Mouse (Mus musculus): ENCODE results near the gene Map3k6.

The Map3k6 gene

DNA sequence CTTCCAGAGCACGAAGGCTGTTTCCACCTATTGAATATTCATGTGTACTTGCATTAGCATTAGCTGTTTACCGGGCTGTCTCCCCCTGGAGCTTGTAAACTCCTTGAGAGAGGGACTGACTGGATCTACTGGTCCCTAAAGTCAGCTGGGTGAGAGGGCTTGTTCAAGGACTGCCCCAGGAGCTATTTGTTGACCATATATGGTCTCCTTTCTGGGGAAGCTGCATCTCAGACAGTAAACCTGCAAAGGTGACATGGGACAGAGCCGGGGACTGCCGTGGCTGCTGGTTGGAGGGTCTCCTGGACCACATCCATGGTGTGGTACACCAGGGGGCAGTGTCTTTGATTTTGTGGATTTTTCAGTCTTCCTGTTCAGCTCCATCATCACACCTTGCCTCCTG, 42.0 kb downstream of the Map3k6 start:
- DNase-seq (ENCODE audit: low spot score in 2 of 2) = no peak

DNA sequence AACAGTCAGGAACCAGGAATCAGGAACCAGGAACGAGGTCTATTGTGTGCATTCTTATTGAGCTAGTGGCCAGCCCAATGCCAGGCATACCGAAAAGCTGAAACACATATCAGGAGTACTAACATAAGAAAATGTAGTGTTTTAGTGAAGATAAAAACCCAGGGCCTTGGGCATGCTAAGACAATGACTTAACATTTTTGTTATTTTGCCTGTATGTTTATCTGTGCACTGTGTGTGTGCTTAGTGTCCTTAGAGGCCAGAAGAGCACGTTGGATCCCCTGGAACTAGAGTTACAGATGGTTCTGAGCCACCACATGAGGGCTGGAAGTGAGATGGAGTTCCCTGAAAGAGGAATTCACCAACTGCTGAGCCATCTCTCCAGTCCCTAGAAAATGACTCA, 44.7 kb downstream of the Map3k6 start:
- no peak for DNase-seq (ENCODE audit: low spot score in 2 of 2)

DNA sequence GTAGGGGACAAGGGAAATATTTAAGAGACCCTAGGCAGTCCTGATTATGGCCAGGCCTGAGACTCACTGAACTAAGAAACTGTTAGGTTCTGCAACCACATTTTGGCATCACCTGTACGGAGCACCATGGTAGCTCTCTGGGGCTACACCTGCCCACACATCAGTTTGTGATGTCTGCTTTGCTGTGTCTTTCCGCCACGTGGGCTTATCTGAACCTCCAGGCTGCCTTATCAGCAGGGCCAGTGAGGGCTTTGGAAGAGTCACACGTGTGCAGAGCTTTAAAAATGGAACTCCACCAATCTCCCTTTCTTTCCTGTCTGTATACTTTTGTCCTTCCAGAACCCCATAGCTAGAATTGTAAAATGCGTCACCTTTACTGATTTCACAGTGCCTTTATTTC, 45.3 kb downstream of the Map3k6 start:
- DNase-seq (ENCODE audit: low spot score in 2 of 2) = no peak

DNA sequence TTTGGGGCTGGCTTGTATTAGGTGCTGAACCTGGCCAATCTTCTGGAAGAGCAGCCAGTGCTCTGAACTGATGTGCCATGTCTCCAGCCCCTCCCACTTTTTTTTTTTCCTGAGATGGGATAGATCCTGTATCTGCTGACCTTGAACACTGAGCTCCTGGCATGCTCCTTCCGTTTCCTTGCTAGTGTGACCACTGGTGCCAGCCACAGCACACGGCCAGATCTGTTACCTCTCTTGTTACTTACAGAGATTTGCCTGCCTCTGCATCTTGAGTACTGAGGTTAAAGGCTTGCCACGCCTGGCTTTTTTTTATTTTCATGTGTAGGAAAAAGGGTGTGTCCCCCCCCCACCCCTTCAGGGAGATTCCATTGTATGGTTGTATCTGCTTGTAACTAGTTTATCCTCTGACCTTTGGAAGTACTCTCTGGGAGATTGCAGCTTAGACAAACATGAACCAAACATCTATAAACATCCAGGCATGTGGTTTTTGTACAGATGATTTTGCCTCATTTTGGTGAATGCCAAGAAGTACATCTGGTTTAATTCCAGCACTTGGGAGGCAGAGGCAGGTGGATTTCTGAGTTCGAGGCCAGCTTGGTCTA, 46.0 kb downstream of the Map3k6 start:
- no peak for DNase-seq (ENCODE audit: low spot score in 2 of 2)

DNA sequence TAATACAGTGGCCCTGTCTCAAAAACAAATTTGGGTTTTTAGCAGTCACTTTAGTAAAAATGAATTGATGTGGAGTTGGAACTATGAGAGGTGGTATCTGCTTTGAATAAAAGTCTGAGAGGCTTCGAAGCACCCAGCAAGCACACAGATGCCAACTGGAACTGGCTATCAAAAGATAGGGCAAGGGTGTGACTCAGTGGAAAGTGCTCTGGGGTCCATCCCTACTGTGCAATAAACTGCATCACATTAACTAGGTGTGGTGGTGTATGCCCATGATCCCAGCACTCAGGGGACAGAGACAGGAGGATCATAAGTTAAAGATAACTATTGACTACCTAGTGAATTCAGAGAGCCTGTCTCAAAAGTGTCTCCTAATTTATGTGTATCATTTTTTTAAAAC, 50.6 kb downstream of the Map3k6 start:
- DNase-seq (ENCODE audit: low spot score in 2 of 2) = no peak

DNA sequence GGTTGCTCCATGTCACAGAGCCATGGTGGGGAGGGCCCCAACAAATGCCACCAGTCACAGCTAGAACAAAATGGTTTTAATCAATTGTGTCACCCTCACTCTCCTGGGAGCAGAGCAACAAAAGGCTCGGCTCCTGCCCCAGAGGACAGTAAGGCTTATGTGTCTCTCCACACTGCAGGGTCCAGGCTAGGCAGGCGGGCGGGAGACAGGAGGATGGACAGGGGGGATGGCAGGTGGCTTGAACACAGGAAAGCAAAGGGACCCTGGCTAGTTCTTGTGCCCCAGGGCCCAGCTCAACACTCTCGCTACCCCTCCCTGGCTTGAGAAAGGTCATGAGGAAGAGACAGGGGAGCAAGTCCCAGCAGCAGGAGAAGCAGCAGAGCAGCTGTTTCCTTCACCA, 51.8 kb downstream of the Map3k6 start:
- no peak for DNase-seq (ENCODE audit: low spot score in 2 of 2)

DNA sequence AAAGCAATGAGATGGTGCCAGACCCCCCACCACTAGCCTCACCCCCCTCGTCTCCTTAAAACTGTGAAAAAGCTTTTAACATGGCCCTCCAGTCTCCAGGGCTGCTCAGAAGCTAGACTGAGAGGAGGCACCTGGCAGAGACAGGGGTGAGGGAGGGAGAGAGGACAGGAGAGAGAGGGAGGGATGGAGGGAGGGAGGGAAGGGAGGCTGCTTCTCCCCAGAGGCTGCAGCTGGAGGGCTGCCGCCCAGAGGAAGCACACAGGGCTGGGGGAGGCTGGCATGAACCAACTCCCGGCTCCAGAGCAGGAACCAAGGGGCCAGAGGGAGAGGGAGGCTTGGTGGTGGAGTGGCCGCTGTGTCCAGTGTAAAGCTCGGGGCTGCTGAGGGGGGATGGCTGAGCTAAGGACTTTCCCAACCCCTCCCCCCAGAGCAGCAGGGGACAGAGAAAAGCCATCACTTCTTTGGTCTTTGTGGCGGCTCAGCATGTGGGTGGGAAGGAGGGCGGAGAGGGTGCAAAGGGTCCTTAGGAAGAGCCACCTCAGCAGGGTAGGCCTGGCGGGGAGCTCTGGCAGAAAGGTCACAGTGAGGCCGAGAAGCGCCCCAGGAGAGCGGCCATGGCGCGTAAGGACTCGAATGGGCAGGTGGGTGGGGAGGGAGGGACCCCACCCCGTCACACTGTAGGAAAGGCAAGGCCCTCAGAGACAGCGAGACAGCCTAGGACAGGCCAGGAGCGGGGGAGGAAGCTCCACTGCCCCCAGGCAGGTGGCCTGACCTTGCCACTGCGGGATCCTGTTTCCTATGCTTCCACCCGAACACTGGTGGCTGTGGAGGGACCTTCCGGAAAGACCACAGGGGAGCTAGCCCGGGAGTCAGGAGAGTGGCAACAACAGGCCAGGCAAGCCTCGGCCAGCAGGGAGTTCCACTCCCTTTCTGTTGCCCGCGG, 52.6 kb downstream of the Map3k6 start:
- DNase-seq (ENCODE audit: low spot score in 2 of 2) = no peak

DNA sequence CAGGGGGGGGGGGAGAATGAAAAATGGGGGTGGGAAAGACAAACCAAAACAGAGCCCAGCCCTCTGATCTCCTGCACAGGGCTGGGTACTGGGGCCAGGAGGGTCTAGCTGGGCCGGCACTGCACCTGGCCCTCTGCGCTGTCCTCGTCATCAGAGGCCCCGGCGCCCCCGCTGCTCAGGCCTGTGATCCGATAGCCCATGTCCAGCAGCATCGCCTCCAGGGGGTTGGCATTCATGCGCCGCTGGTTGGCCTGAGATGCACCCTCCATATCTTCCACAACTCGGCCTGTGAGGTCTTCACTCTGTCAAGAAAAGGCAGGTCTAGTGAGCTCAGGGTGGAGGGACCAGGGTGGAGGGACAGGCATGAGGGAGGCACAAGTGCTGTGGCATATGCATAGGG, 53.5 kb downstream of the Map3k6 start:
- no peak for DNase-seq (ENCODE audit: low spot score in 2 of 2)

DNA sequence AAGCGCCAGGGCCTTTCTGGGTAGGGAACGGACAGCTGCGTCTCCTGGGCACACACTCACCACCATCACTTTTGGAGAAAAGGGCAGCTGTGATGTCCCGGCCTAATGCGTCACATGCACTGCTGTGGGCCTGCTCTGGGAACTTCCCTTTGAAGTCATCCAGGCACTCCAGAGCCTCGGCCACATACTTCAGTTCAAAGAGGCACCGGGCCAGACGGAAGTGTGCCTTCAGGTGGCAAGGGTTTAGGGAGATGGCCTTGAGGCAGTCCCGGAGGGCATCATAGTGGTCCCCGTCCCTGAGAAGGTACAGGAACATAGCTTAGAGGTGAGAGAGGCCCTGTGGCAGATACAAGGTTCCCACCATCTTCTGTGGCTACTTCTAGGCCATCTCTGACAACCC, 56.7 kb downstream of the Map3k6 start:
- no peak for DNase-seq (ENCODE audit: low spot score in 2 of 2)

DNA sequence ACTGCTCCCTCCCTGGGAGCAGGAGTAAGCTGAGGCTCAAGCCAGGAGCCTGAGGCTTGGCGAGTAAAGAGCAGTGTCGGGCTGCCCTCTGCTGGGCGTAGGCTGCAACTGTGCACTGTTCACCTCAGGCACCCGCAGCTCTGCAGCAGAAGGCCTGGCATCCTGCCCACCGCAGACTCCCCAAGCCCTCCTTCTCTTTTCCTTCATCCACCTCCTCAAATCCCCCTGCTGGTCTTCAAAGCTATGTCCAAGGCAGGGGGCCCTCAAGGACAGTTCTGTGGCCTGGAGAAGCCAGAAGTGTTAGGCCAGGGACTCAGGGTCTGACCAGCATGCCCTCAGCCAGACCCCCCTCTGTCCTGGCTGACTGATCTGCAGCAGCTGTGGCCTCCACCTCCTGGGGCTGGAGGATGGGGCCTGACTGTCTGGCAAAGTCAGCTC, 57.2 kb downstream of the Map3k6 start:
- DNase-seq (ENCODE audit: low spot score in 2 of 2) = peak; percentile 80 to 83

DNA sequence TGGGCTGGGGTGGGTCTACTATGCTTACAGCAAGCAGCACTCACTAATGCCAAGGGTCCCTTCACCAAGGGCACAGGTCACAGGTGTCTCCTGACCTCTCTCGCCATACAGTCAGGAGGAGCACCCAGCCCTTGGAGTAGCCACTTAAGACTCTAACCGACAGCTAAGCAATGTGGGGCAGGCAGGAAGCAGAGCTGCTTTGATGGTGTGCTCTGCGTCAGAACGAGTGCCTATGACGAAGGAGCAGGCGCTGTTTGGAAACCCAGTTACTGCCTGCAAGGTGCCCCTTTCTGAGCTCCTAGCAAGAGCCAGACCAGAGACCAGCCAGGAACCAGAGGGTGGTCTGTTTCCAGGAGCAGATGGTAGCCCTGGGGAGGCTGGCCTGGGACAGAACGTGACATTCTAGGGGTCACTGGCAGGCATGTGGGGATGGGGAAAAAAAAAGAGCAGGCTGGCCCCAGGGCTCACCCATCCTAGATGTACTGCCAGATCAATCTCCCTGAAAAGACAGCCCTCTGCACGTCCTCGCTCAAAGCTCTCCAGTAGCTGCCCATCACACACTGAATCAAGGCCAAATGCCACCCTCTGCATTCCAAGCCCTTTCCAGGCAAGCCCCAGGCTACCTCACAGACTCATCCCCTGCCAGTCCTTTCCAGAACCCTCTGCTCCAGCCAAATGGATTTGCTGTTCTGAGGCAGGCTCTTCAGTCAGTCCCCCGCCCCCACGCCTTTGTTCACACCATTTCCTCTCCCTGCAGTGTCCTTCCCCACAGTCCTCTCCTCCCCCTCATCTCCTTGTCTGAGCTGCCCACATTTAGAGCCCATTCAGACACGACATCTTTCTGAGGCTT, 58.1 kb downstream of the Map3k6 start:
- peak in 1 of 2 experiments; percentile 54 for DNase-seq (ENCODE audit: low spot score in 2 of 2)

DNA sequence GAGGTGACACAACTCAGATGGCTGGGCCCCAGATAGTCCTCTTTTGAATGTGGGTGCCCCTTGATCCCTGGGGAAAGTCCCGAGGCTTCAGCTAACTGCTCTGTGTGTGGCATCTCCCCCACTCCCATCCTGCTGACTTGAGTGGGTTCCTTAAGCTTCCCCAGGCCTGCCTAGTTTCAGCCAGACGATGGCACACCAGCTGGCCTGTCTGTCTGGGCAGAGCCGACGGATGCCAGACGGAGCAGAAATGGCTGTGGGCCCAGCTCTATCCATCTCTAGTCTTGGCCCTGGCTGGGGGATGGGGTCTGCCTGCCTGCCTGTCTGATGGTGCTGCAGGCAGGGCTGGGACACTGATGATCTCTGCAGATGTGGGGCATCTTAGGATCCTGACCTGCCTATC, 59.1 kb downstream of the Map3k6 start:
- DNase-seq (ENCODE audit: low spot score in 2 of 2) = peak; percentile 56 to 65

DNA sequence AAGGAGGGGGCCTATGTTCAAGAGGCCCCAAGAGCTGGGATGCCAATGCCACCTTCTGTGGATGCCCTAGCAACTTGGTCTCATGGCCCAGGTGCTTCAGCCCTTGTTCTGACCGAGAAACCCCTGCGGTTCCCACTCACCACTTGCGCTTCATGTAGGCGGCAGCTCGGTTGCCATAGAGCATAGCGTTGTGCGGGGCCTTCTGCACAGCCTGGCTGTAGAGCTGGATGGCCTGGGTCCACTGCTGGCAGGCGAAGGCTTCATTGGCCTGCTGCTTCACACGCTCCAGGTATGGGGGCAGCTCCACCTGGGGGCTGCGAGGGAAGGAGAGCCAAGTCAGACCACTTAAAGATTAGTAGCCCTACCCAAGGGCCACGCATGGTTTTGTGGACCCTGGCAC, 59.8 kb downstream of the Map3k6 start:
- DNase-seq (ENCODE audit: low spot score in 2 of 2) = no peak

DNA sequence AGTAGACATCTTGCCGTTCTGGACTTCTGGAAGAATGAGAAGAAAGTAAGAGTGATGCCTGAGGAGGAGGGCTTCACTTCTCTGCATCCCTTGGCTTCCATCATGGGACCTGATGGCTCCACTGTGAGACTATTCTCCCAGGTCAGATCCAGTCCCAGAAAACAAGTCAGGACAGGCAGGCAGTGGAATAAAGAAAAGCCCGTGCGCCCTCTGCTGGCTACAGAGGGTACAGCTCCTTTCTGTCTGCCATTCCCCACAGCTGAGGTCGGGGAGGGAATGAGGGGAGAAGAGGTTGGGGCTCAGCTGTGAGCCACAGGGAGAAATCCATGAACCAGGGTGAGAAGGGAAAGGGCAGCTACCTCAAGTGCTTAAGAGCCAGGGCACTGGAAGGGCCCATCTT, 61.2 kb downstream of the Map3k6 start:
- peak in 1 of 2 experiments; percentile 66 for DNase-seq (ENCODE audit: low spot score in 2 of 2)
